Mouse (Mus musculus) hindbrain, postnatal 0 days (tissue): ENCODE data around the gene Pitpnm3. TPM values are rescaled to one million over a fixed set of nuclear protein-coding genes. Genes with fewer than 3 reads are reported as not detected.
A peak's percentile ranks its signal among the peaks of the same experiment; 100 is the strongest.

Source experiments
- ATAC-seq: fragments of 200-750 bp; cut with Nextera tagmentation; 2 replicates; pipeline ENCODE4 v1.8.0; 2017; ENCODE audit warnings: mild to moderate bottlenecking, moderate TSS enrichment, moderate library complexity
- DNase-seq: peaks from one replicate; pipeline ENCODE4 v3.0.0-alpha.2; 2015; ENCODE audit warnings: low spot score
- H3K27ac ChIP-seq: fragments of 300-500 bp; sonication (generic); 2 replicates; pipeline ENCODE4 v1.5.1; 2014; ENCODE audit warnings: mild to moderate bottlenecking
- H3K27me3 ChIP-seq: fragments of 300-500 bp; sonication (generic); 2 replicates; pipeline ENCODE4 v1.6.1; 2014; ENCODE audit warnings: low read length, mixed read lengths; ENCODE audit not compliant: insufficient read depth
- H3K36me3 ChIP-seq: fragments of 300-500 bp; sonication (generic); 2 replicates; pipeline ENCODE4 v1.6.1; 2014; ENCODE audit warnings: low read length, mixed read lengths; ENCODE audit not compliant: insufficient read depth
- H3K4me1 ChIP-seq: fragments of 300-500 bp; sonication (generic); 2 replicates; pipeline ENCODE4 v1.6.1; 2014; ENCODE audit warnings: antibody characterized with exemption, low read length, mixed read lengths; ENCODE audit not compliant: insufficient read depth
- H3K4me2 ChIP-seq: fragments of 300-500 bp; sonication (generic); 2 replicates; pipeline ENCODE4 v1.6.1; 2014; ENCODE audit warnings: low read depth, mild to moderate bottlenecking, low read length, moderate library complexity, mixed read lengths
- H3K4me3 ChIP-seq: fragments of 300-500 bp; sonication (generic); 2 replicates; pipeline ENCODE4 v1.5.1; 2014; ENCODE audit warnings: low read length
- H3K9ac ChIP-seq: fragments of 300-500 bp; sonication (generic); replicated peaks from 2 replicates; pipeline ENCODE4 v1.6.1; 2014; ENCODE audit warnings: mild to moderate bottlenecking, low read length, moderate library complexity, mixed read lengths
- H3K9me3 ChIP-seq: fragments of 300-500 bp; sonication (generic); 2 replicates; pipeline ENCODE4 v1.6.1; 2016; ENCODE audit warnings: low read length, mixed read lengths
- CTCF ChIP-seq: IDR thresholded peaks from 2 replicates; pipeline ENCODE4 v1.5.1; 2016; ENCODE audit warnings: antibody characterized with exemption, control low read depth, low read depth
- WGBS: fragments of 180-500 bp; shearing (Covaris S2); extraction: QIAGEN DNeasy Blood & Tissue Kit; methylation state at CpG from one replicate; pipeline ENCODE4 v1.1.7; 2014; 5-methylcytosine and 5-hydroxymethylcytosine counted together
- polyA plus RNA-seq: library from polyadenylated mRNA; unstranded; fragments of >200 nt; fragmentation: Nextera tagmentation; extraction: Ambion mirVana; gene quantifications from 2 replicates; pipeline ENCODE4 v1.2.1, GENCODE M21; 2015
- total RNA-seq: library from RNA; depleted of rRNA; stranded (reverse); fragments of >200 nt; gene quantifications from 2 replicates; pipeline ENCODE4 v1.2.3, GENCODE M21; 2014; rRNA removed

Gene Pitpnm3
- total and polyA plus RNA-seq, 2 experiments from 2014 or later = 6.1 to 26.3 TPM

DNA sequence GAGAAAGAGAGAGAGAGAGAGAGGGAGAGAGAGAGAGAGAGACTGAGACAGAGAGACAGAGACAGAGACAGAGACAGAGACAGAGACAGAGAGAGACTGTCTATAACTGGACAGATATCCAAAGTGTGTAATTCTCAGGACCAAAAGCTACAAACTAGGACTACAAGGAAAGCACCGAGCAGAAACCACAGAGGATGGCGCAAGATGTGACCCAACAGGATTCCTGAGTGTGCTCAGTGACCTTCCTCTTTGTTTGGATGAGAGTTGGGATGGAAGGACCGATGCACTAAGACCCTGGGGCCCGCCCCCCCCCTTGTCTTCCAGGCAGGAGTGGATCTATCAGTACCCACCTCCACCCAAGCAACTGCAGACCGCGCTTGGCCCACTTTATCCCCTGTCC lies 130.0 kb downstream of the Pitpnm3 start:
- no peak for TF ChIP-seq CTCF
- no peak overlapping the region for H3K27ac ChIP-seq
- H3K9ac ChIP-seq = no peak overlapping the region
- H3K4me3 ChIP-seq = no peak overlapping the region
- no peak for ATAC-seq
- no peak for DNase-seq
- H3K4me2 ChIP-seq = no peak overlapping the region
- H3K4me1 ChIP-seq = 0 out of 2 replicates have a peak, but pooled peaks cover 5% of the 10 kb centered on the region
- no peaks in the 10 kb centered on the region for H3K36me3 ChIP-seq
- no peaks in the 10 kb centered on the region for H3K9me3 ChIP-seq
- 89% methylated on average over 6 of the region's 6 CpGs for WGBS
- no peaks in the 10 kb centered on the region for H3K27me3 ChIP-seq

DNA sequence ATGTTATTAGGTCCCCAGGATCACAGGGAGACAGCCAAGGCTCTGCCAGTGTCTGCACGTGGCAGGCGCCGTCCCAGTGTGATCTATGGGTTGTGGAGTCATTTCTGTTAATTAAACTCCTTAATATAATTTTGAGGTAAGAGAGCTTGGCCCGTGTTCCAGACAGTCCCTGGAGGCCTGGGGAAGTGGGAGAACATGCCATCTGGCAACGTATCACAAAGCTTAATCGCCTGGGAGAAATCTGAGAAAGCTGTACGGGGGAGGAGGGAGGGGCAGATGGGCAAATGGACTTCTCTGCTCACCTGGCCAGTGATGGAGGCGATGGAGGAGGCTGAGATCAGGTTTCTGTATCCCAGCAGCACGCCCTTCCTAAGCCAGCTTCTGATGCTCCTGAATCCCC lies 132.4 kb downstream of the Pitpnm3 start:
- Histone ChIP-seq H3K27ac (no peak overlapping the region), H3K9ac (no peak overlapping the region), H3K4me3 (no peak overlapping the region), H3K4me1 (no peaks in the 10 kb centered on the region), H3K36me3 (no peaks in the 10 kb centered on the region), H3K4me2 (no peak overlapping the region), H3K27me3 (no peaks in the 10 kb centered on the region), H3K9me3 (no peaks in the 10 kb centered on the region)
- 41% methylated on average over 9 of the region's 9 CpGs for WGBS
- DNase-seq (peak; percentile 30), ATAC-seq (no peak)
- TF ChIP-seq CTCF = no peak

DNA sequence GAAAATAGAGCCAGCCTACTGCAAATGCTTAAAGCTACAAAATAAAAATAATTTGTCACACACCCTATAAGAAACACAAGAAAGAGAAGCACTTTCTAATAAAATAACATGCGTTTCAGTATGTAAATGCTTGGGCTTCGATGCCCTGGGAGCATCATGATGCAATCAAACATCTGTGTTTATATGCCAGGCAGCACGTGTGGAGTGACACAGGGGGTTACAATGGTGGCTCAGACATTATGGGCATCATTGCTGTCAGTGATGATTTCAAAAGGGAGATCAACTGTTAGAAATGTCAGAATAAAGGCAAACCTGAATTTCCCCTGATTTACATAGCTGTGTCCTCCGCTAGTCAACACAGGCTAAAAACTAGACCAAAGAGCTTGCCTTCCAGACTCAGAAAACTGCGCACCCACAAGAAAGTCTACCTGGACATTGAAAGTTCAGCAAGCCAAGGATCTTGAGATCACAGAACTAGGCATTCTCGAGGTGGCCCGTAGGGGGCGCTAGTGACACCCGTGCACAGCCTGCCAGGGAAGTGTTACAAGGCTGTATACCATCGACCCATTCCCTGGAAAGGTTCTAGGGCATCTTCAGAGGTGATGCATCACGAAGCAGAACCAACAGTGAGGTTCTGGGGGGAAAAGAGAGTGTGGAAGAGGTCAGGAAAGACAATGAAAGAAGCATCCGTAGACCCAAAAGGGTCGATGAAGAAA lies 133.3 kb downstream of the Pitpnm3 start:
- Histone ChIP-seq H3K27ac (no peak overlapping the region), H3K4me1 (no peaks in the 10 kb centered on the region), H3K9me3 (no peaks in the 10 kb centered on the region), H3K27me3 (no peaks in the 10 kb centered on the region), H3K9ac (no peak overlapping the region), H3K4me3 (no peak overlapping the region), H3K36me3 (no peaks in the 10 kb centered on the region), H3K4me2 (no peak overlapping the region)
- 48% methylated on average over 13 of the region's 13 CpGs for WGBS
- no peak for ATAC-seq
- TF ChIP-seq CTCF = peak; percentile 64
- DNase-seq = no peak

DNA sequence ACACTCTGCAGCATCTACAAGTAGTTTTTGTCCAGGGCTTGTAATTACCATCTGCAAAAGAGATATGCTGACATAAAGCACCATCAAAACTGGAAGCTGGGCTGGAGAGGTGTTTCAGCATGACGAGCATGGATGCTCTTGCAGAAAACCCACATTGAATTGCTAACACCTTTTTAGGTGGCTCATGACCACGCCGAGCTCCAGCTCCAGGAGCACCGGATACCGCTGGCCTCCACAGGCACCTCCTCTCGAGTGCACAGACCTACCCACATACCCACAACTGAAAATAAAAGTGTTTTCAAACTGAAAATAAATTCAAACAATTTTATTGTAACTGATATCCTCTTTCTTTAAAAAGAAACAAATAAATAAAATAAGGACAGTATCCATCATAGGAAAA lies 135.4 kb downstream of the Pitpnm3 start:
- H3K9ac ChIP-seq = no peak overlapping the region
- H3K4me3 ChIP-seq = no peak overlapping the region
- no peak for DNase-seq
- no peak overlapping the region for H3K27ac ChIP-seq
- no peaks in the 10 kb centered on the region for H3K36me3 ChIP-seq
- H3K27me3 ChIP-seq = no peaks in the 10 kb centered on the region
- no peak overlapping the region for H3K4me2 ChIP-seq
- no peak for ATAC-seq
- no peaks in the 10 kb centered on the region for H3K9me3 ChIP-seq
- peaks cover 9% of the 10 kb centered on the region for H3K4me1 ChIP-seq
- 91% methylated on average over 6 of the region's 6 CpGs for WGBS
- no peak for TF ChIP-seq CTCF

Other genes with a start within 250 kb of the Pitpnm3 start
- 0.07 TPM in 1 of 2 replicates, not detected in the other for gene Aipl1, start 98.3 kb downstream of the Pitpnm3 start, total RNA-seq
- gene Aipl1, start 98.3 kb downstream of the Pitpnm3 start, polyA plus RNA-seq = 0.34 and 0.42 TPM in 2 replicates
- gene Pimreg, start 93.7 kb downstream of the Pitpnm3 start, total RNA-seq = 18.7 and 22.8 TPM in 2 replicates
- 23.9 and 27.8 TPM in 2 replicates for gene Pimreg, start 93.7 kb downstream of the Pitpnm3 start, polyA plus RNA-seq
- 1.7 and 1.8 TPM in 2 replicates for gene Gm43951, start 71.1 kb upstream of the Pitpnm3 start, total RNA-seq
- gene Gm43951, start 71.1 kb upstream of the Pitpnm3 start, polyA plus RNA-seq = 1.2 and 1.4 TPM in 2 replicates
- gene 4933427D14Rik, start 71.7 kb upstream of the Pitpnm3 start, total RNA-seq = 12.0 and 14.4 TPM in 2 replicates
- gene 4933427D14Rik, start 71.7 kb upstream of the Pitpnm3 start, polyA plus RNA-seq = 17.0 and 17.2 TPM in 2 replicates
- gene Txndc17, start 71.8 kb upstream of the Pitpnm3 start, total RNA-seq = 46.6 and 51.2 TPM in 2 replicates
- gene Txndc17, start 71.8 kb upstream of the Pitpnm3 start, polyA plus RNA-seq = 161 and 162 TPM in 2 replicates
- 11.0 and 20.3 TPM in 2 replicates for gene Med31, start 79.8 kb upstream of the Pitpnm3 start, total RNA-seq
- 39.5 and 44.5 TPM in 2 replicates for gene Med31, start 79.8 kb upstream of the Pitpnm3 start, polyA plus RNA-seq
- gene Slc13a5, start 131.4 kb upstream of the Pitpnm3 start, total RNA-seq = 5.7 and 8.1 TPM in 2 replicates
- gene Slc13a5, start 131.4 kb upstream of the Pitpnm3 start, polyA plus RNA-seq = 6.8 and 7.5 TPM in 2 replicates
- 0.47 and 4.5 TPM in 2 replicates for gene Xaf1, start 165.9 kb upstream of the Pitpnm3 start, total RNA-seq
- 5.5 and 10.0 TPM in 2 replicates for gene Xaf1, start 165.9 kb upstream of the Pitpnm3 start, polyA plus RNA-seq
- 0.42 TPM in 1 of 2 replicates, not detected in the other for gene Fbxo39, start 178.7 kb upstream of the Pitpnm3 start, total RNA-seq
- not detected in 2 replicates for gene Fbxo39, start 178.7 kb upstream of the Pitpnm3 start, polyA plus RNA-seq
- 2.3 and 5.1 TPM in 2 replicates for gene Tekt1, start 226.7 kb upstream of the Pitpnm3 start, total RNA-seq
- 8.3 and 9.0 TPM in 2 replicates for gene Tekt1, start 226.7 kb upstream of the Pitpnm3 start, polyA plus RNA-seq